Mouse (Mus musculus) left cerebral cortex, adult 18-20 months (tissue): ENCODE data around the gene Lsamp. TPM values are rescaled to one million over a fixed set of nuclear protein-coding genes. Genes with fewer than 3 reads are reported as not detected.
A peak's percentile ranks its signal among the peaks of the same experiment; 100 is the strongest.

Experiments
- DNase-seq, 2 experiments: peaks; one replicate each; pipeline ENCODE4 v3.0.0; 2021 to 2022; ENCODE audit warnings: low spot score in 2 of 2, mixed read lengths in 1 of 2
- total RNA-seq, 2 experiments: library from RNA; stranded (reverse); gene quantifications; 2 replicates each; pipeline ENCODE4 v1.2.3; 2021

Lsamp gene
- total RNA-seq, 2 experiments from 2014 or later, result 200 to 230 TPM

- DNase-seq, result no peak
Measured at GRCm38 (mm10) chr16:40639621-40640371, 655.6 kb downstream of the Lsamp start.

- no peak for DNase-seq
Measured at GRCm38 (mm10) chr16:40652800-40653199, 668.6 kb downstream of the Lsamp start.

- no peak for DNase-seq
Measured at GRCm38 (mm10) chr16:40653508-40653907, 669.3 kb downstream of the Lsamp start.

GRCm38 (mm10) chr16:40656347-40656746 lies 672.2 kb downstream of the Lsamp start:
- DNase-seq, result no peak

GRCm38 (mm10) chr16:40656871-40657270 lies 672.7 kb downstream of the Lsamp start:
- DNase-seq, result no peak

- DNase-seq, result no peak
Measured at GRCm38 (mm10) chr16:40685531-40685930, 701.4 kb downstream of the Lsamp start.

GRCm38 (mm10) chr16:40692292-40692691 lies 708.1 kb downstream of the Lsamp start:
- peak in 1 of 2 experiments; percentile 10 for DNase-seq

- no peak for DNase-seq
Measured at GRCm38 (mm10) chr16:40697253-40697652, 713.1 kb downstream of the Lsamp start.

- DNase-seq, result no peak
Measured at GRCm38 (mm10) chr16:40708558-40708957, 724.4 kb downstream of the Lsamp start.

GRCm38 (mm10) chr16:40709574-40709973 lies 725.4 kb downstream of the Lsamp start:
- DNase-seq, result no peak

GRCm38 (mm10) chr16:40710068-40710467 lies 725.9 kb downstream of the Lsamp start:
- DNase-seq, result no peak

- DNase-seq, result no peak
Measured at GRCm38 (mm10) chr16:40710491-40710890, 726.3 kb downstream of the Lsamp start.

- no peak for DNase-seq
Measured at GRCm38 (mm10) chr16:40713725-40714124, 729.6 kb downstream of the Lsamp start.

- peak; percentile 74 to 88 for DNase-seq
Measured at GRCm38 (mm10) chr16:40739015-40739414, 754.9 kb downstream of the Lsamp start.

- no peak for DNase-seq
Measured at GRCm38 (mm10) chr16:40739771-40740170, 755.6 kb downstream of the Lsamp start.

- DNase-seq, result no peak
Measured at GRCm38 (mm10) chr16:40740273-40740672, 756.1 kb downstream of the Lsamp start.

- no peak for DNase-seq
Measured at GRCm38 (mm10) chr16:40827191-40827590, 843.0 kb downstream of the Lsamp start.

- no peak for DNase-seq
Measured at GRCm38 (mm10) chr16:40831536-40831935, 847.4 kb downstream of the Lsamp start.

GRCm38 (mm10) chr16:40841765-40842164 lies 857.6 kb downstream of the Lsamp start:
- DNase-seq, result no peak

GRCm38 (mm10) chr16:40866733-40867132 lies 882.6 kb downstream of the Lsamp start:
- no peak for DNase-seq

GRCm38 (mm10) chr16:40878301-40878700 lies 894.1 kb downstream of the Lsamp start:
- DNase-seq, result peak in 1 of 2 experiments; percentile 15

GRCm38 (mm10) chr16:40881942-40882341 lies 897.8 kb downstream of the Lsamp start:
- DNase-seq, result no peak

- DNase-seq, result no peak
Measured at GRCm38 (mm10) chr16:40891338-40891737, 907.2 kb downstream of the Lsamp start.
